Mouse (Mus musculus) heart, embryonic 10.5 days (tissue): Measurements from ENCODE around the gene Hoxd4. TPM values are rescaled to one million over a fixed set of nuclear protein-coding genes. Genes with fewer than 3 reads are reported as not detected.

Source experiments
- DNase-seq: peaks from one replicate; pipeline ENCODE4 v3.0.0-alpha.2; 2017; ENCODE audit warnings: low spot score
- H3K27ac ChIP-seq: fragments of 300-500 bp; sonication (generic); 2 replicates; pipeline ENCODE4 v1.5.1; 2016; ENCODE audit warnings: mild to moderate bottlenecking
- H3K27me3 ChIP-seq: fragments of 300-500 bp; sonication (generic); 2 replicates; pipeline ENCODE4 v1.6.1; 2016; ENCODE audit warnings: mild to moderate bottlenecking; ENCODE audit not compliant: poor library complexity, insufficient read depth, severe bottlenecking
- H3K36me3 ChIP-seq: fragments of 300-500 bp; sonication (generic); 2 replicates; pipeline ENCODE4 v1.6.1; 2016; ENCODE audit warnings: mild to moderate bottlenecking, moderate library complexity
- H3K4me1 ChIP-seq: fragments of 300-500 bp; sonication (generic); 2 replicates; pipeline ENCODE4 v1.6.1; 2016; ENCODE audit warnings: mild to moderate bottlenecking
- H3K4me3 ChIP-seq: fragments of 300-500 bp; sonication (generic); 2 replicates; pipeline ENCODE4 v1.5.1; 2016; ENCODE audit warnings: mild to moderate bottlenecking, moderate library complexity
- H3K9me3 ChIP-seq: fragments of 300-500 bp; sonication (generic); 2 replicates; pipeline ENCODE4 v1.6.1; 2016; ENCODE audit warnings: mild to moderate bottlenecking, moderate library complexity
- WGBS: fragments of 180-500 bp; shearing (Covaris S2); methylation state at CpG from one replicate; pipeline ENCODE4 v1.1.7; 2016; 5-methylcytosine and 5-hydroxymethylcytosine counted together
- polyA plus RNA-seq: library from polyadenylated mRNA; unstranded; fragments of >200 nt; fragmentation: Nextera tagmentation; extraction: Ambion mirVana; gene quantifications from 2 replicates; pipeline ENCODE4 v1.2.1, GENCODE M21; 2016

The Hoxd4 gene
- polyA plus RNA-seq, 1 experiment from 2014 or later = 0.29 TPM

- peaks cover 4% of the 10 kb centered on the region; the same call in 1 of the 2 replicates for H3K4me1 ChIP-seq
- no peak overlapping the region for H3K4me3 ChIP-seq
- WGBS = 7% methylated on average over 6 of the region's 6 CpGs
- H3K27me3 ChIP-seq = peaks cover 100% of the 10 kb centered on the region
- DNase-seq = no peak
- no peaks in the 10 kb centered on the region for H3K36me3 ChIP-seq
- no peak overlapping the region for H3K27ac ChIP-seq
- H3K9me3 ChIP-seq = no peaks in the 10 kb centered on the region
Observed at GRCm38 (mm10) chr2:74721882-74722281, 10.2 kb downstream of the Hoxd4 start.

GRCm38 (mm10) chr2:74722949-74723348 lies 11.2 kb downstream of the Hoxd4 start:
- H3K4me1 ChIP-seq = peaks cover 12% of the 10 kb centered on the region
- no peak for DNase-seq
- H3K27ac ChIP-seq = no peak overlapping the region
- WGBS = 5% methylated on average over 8 of the region's 8 CpGs
- H3K4me3 ChIP-seq = no peak overlapping the region
- H3K27me3 ChIP-seq = peaks cover 100% of the 10 kb centered on the region
- no peaks in the 10 kb centered on the region for H3K36me3 ChIP-seq
- no peaks in the 10 kb centered on the region for H3K9me3 ChIP-seq

GRCm38 (mm10) chr2:74724244-74725015 lies 12.7 kb downstream of the Hoxd4 start:
- Histone ChIP-seq H3K27ac (no peak overlapping the region), H3K27me3 (peaks cover 100% of the 10 kb centered on the region), H3K36me3 (no peaks in the 10 kb centered on the region), H3K4me1 (peaks cover 14% of the 10 kb centered on the region), H3K9me3 (no peaks in the 10 kb centered on the region), H3K4me3 (no peak overlapping the region)
- DNase-seq = no peak
- 11% methylated on average over 7 of the region's 7 CpGs for WGBS

- no peak overlapping the region for H3K4me3 ChIP-seq
- WGBS = 2% methylated on average over 17 of the region's 17 CpGs
- no peak for DNase-seq
- peaks cover 14% of the 10 kb centered on the region for H3K4me1 ChIP-seq
- peaks cover 100% of the 10 kb centered on the region for H3K27me3 ChIP-seq
- H3K27ac ChIP-seq = no peak overlapping the region
- no peaks in the 10 kb centered on the region for H3K36me3 ChIP-seq
- H3K9me3 ChIP-seq = no peaks in the 10 kb centered on the region
Observed at GRCm38 (mm10) chr2:74725171-74725570, 13.4 kb downstream of the Hoxd4 start.

GRCm38 (mm10) chr2:74726551-74726950 lies 14.8 kb downstream of the Hoxd4 start, which contains the start of gene Gm28230:
Gene Gm28230 (plus strand): TSS chr2:74726728.
- Histone ChIP-seq H3K27me3 (peaks cover 100% of the 10 kb centered on the region), H3K9me3 (no peaks in the 10 kb centered on the region), H3K4me1 (peaks cover 14% of the 10 kb centered on the region), H3K4me3 (peak within 1 kb of the TSS; percentile 53), H3K36me3 (no peaks in the 10 kb centered on the region), H3K27ac (peak within 1 kb of the TSS; percentile 3; the same call in 1 of the 2 replicates)
- DNase-seq = no peak
- WGBS = 10% methylated on average over 5 of the region's 5 CpGs

- Histone ChIP-seq H3K36me3 (no peaks in the 10 kb centered on the region), H3K4me1 (peaks cover 14% of the 10 kb centered on the region), H3K9me3 (no peaks in the 10 kb centered on the region), H3K4me3 (peak overlapping the region; percentile 53), H3K27me3 (peaks cover 100% of the 10 kb centered on the region), H3K27ac (peak overlapping the region; percentile 3; the same call in 1 of the 2 replicates)
- under 1% methylated on average over 43 of the region's 43 CpGs for WGBS
- no peak for DNase-seq
Observed at GRCm38 (mm10) chr2:74726973-74727639, 15.4 kb downstream of the Hoxd4 start.

GRCm38 (mm10) chr2:74727640-74728302 lies 16.0 kb downstream of the Hoxd4 start:
- peak overlapping the region; percentile 3; the same call in 1 of the 2 replicates for H3K27ac ChIP-seq
- H3K4me1 ChIP-seq = peaks cover 17% of the 10 kb centered on the region
- peaks cover 100% of the 10 kb centered on the region for H3K27me3 ChIP-seq
- H3K4me3 ChIP-seq = peak overlapping the region; percentile 53
- no peaks in the 10 kb centered on the region for H3K36me3 ChIP-seq
- 1% methylated on average over 25 of the region's 25 CpGs for WGBS
- DNase-seq = no peak
- H3K9me3 ChIP-seq = no peaks in the 10 kb centered on the region

GRCm38 (mm10) chr2:74728303-74728680 lies 16.6 kb downstream of the Hoxd4 start:
- Histone ChIP-seq H3K9me3 (no peaks in the 10 kb centered on the region), H3K27me3 (peaks cover 100% of the 10 kb centered on the region), H3K36me3 (no peaks in the 10 kb centered on the region), H3K4me1 (peaks cover 19% of the 10 kb centered on the region), H3K27ac (no peak overlapping the region), H3K4me3 (no peak overlapping the region)
- no peak for DNase-seq
- 3% methylated on average over 13 of the region's 13 CpGs for WGBS

GRCm38 (mm10) chr2:74730331-74730730 lies 18.6 kb downstream of the Hoxd4 start:
- H3K27ac ChIP-seq = no peak overlapping the region
- DNase-seq = no peak
- H3K4me1 ChIP-seq = peaks cover 20% of the 10 kb centered on the region
- peaks cover 100% of the 10 kb centered on the region for H3K27me3 ChIP-seq
- H3K36me3 ChIP-seq = no peaks in the 10 kb centered on the region
- 11% methylated on average over 8 of the region's 8 CpGs for WGBS
- no peak overlapping the region for H3K4me3 ChIP-seq
- no peaks in the 10 kb centered on the region for H3K9me3 ChIP-seq

GRCm38 (mm10) chr2:74731055-74731454 lies 19.3 kb downstream of the Hoxd4 start:
- no peak for DNase-seq
- Histone ChIP-seq H3K9me3 (no peaks in the 10 kb centered on the region), H3K4me3 (no peak overlapping the region), H3K4me1 (peaks cover 27% of the 10 kb centered on the region), H3K27me3 (peaks cover 100% of the 10 kb centered on the region), H3K27ac (no peak overlapping the region), H3K36me3 (no peaks in the 10 kb centered on the region)

GRCm38 (mm10) chr2:74731799-74732512 lies 20.2 kb downstream of the Hoxd4 start:
- Histone ChIP-seq H3K4me1 (peaks cover 31% of the 10 kb centered on the region), H3K27me3 (peaks cover 100% of the 10 kb centered on the region), H3K36me3 (no peaks in the 10 kb centered on the region), H3K9me3 (no peaks in the 10 kb centered on the region), H3K27ac (no peak overlapping the region), H3K4me3 (peak overlapping the region; percentile 40; the same call in 1 of the 2 replicates)
- WGBS = 4% methylated on average over 9 of the region's 9 CpGs
- DNase-seq = no peak

- Histone ChIP-seq H3K4me3 (peak overlapping the region; percentile 40), H3K27me3 (peaks cover 100% of the 10 kb centered on the region), H3K27ac (no peak overlapping the region), H3K9me3 (no peaks in the 10 kb centered on the region), H3K36me3 (no peaks in the 10 kb centered on the region), H3K4me1 (peaks cover 26% of the 10 kb centered on the region)
- WGBS = under 1% methylated on average over 52 of the region's 52 CpGs
- no peak for DNase-seq
Observed at GRCm38 (mm10) chr2:74732513-74733316, 21.0 kb downstream of the Hoxd4 start.
